Mouse (Mus musculus): ENCODE data around the gene Pcbp4.

Pcbp4 gene

DNA sequence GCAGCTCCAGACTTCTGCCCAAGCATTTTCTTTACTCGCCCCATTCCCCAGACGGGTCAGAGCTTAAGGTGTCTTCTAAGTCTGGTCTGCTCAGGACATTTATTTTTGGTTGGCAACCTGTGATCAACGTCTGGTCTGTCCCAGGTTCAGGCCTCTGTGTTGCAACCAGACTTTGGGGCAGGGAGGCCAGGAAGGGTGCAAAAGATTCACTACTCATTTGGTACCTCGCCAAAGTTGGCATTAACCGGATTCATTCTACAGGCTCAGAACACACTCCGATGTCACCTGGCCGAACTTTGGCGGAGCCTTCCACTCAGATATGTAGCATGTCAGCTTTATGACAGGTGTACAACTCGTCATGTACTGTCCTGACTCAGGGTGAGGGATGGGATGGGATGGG, 5.1 kb upstream of the Pcbp4 start:
- no peak for DNase-seq

DNA sequence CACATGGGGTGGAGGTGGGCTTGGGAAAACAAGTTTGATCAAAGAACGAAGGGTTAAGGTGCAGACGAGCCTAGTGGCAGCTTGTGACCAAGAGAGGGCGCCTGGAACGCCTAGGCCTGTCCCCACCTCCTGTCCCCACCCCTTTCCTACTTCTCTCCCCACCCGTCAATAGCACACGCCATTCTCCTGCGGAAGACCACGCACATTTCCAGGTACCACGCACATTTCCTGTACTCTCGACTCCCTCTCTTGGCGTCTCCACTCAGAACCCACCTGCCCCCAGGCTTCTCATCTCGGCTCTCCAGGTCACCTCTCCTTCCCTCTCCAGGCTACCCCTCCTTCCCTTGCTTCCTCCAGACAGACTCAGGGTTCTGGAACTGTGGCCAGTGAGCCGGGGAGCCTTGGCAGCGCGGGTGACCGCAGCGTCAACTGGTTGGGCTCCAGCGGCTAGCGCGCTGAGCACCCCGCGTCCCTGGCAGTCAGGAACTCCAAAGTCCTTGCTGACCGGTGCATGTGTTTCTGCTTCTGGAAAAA, 4.5 kb upstream of the Pcbp4 start:
- DNase-seq: peak; percentile 80

DNA sequence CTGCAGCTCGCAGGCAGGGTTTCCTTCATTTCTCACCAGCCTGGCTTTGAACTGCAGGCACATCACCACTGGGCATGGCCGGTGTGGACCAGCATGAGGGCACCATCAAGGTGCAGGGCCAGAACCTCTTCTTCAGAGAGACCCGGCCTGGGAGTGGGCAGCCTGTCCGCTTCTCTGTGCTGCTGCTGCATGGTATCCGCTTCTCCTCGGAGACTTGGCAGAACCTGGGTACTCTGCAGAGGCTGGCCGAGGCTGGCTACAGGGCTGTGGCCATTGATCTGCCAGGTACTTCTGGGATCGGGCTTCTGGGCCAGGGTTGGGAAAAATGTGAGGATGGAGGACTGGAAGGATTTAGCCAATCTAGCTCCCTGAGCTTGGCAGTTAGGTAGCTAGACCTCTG, 3.1 kb upstream of the Pcbp4 start:
- DNase-seq: no peak

DNA sequence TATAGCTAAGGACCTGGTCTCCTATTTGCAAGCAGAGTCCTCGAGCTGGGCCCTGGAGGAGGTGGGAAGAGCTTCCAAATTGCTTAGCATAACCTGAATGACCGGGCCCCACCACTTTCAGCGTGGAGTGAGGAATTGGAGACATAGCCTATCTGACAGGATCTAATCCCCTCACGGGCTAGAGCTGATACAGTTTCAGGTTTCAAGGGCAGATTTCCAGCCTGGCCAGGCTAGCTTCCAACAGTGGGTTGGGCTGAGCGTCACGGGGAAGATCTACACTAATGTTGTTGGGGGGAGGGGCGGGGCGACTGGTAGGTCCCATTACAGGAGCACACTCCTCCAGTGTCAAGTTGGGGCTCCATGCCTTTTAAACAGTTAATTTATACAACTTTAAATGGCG, 2.4 kb upstream of the Pcbp4 start:
- no peak for DNase-seq

DNA sequence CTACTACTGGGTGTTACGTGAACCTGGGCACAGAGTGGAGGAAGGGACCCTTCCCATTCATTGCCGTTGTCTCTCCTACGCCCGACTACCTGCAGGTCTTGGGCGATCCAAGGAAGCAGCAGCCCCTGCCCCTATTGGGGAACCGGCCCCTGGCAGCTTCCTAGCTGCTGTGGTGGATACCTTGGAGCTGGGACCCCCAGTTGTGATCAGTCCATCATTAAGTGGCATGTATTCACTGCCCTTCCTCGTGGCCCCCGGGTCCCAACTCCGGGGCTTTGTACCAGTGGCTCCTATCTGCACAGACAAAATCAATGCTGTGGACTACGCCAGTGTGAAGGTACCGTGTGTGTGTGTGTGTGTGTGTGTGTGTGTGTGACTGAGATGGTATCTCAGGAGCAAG, 1.8 kb upstream of the Pcbp4 start:
- DNase-seq: no peak

DNA sequence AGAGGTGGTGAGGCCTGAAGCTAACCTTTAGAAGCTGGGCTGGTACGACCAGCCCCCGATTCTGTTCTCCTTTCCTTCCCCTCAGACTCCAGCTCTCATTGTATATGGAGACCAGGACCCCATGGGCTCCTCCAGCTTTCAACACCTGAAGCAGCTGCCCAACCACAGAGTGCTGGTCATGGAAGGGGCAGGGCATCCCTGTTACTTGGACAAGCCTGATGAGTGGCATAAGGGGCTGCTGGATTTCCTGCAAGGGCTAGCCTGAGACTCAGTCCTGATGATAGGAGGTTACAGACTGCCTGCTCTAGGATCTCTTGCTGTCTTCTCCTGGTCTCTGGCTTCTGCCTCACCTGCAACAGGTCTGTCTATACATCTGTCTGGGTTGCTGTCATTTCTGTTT, 1.2 kb upstream of the Pcbp4 start:
- no peak for DNase-seq

DNA sequence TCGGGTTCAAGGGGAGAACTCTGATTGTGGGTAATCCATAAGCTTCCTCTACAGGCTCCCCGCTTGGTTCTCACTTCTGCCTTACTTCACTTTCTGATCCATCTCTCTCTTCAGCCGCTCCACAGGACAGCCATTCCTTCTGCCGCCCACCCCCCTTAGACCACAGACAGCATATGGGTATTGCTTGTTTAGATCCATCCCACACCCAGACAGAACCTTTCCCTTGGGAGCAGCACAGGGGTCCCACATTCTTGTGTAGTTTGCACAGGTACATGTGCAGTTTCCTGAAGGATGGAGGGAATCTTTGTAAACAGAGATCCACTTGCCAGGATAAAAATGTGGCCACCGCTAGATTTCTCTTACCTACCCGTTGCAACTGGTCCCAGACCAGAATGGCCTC, 740 bp upstream of the Pcbp4 start:
- DNase-seq: no peak

DNA sequence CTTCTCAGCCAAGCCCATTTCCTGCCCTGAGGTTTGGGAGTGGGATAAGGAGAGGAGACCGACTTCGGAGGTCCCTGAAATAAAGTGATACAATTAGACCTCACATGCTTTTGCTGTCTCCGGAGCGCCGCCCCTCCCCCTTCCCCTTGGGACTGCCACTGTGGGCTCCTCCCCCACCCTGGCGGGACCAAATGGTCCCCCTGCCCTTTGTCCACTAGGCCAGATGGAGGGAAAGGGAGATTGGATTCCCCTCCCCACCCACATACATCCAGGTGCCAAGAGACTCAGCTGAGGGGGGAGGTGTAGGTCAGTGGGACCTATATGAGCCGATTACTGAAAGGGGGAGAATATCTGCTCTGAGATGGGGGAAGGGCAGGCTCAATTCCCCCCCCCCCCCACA, 270 bp upstream of the Pcbp4 start:
- no peak for DNase-seq

DNA sequence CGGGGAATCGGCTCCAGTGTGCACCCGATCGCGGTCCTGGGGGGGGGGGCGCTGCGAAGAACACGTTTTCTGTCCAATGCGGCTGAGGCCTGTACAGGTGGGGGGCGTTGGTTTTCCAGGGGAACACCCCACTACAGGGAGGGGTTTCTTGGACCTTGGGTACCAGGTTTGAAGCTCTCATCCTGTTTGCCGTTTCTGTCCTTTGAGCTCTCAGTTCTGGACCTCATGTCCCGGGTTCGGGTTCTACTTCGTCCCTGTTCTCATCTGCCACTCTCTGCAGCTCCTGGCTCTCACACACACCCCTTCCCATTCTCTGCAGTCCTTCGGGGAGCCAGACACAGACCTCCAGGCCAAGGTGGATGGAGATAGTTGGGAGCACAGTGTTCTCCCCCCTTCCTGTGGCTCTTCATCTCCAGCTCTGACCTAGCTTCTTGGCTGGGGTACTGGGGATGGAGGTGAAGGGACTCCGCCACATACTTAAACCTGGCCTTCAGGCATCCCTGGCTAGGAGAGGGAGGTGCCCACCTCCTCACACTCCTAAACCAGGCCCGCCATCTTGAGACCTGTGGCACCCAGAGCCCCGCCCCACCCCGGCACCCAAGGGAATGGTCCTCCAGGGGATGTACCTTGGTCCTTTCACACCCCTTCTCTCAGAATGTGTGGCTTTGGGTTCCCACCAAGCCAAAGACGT, 1.1 kb downstream of the Pcbp4 start:
- no peak for DNase-seq

DNA sequence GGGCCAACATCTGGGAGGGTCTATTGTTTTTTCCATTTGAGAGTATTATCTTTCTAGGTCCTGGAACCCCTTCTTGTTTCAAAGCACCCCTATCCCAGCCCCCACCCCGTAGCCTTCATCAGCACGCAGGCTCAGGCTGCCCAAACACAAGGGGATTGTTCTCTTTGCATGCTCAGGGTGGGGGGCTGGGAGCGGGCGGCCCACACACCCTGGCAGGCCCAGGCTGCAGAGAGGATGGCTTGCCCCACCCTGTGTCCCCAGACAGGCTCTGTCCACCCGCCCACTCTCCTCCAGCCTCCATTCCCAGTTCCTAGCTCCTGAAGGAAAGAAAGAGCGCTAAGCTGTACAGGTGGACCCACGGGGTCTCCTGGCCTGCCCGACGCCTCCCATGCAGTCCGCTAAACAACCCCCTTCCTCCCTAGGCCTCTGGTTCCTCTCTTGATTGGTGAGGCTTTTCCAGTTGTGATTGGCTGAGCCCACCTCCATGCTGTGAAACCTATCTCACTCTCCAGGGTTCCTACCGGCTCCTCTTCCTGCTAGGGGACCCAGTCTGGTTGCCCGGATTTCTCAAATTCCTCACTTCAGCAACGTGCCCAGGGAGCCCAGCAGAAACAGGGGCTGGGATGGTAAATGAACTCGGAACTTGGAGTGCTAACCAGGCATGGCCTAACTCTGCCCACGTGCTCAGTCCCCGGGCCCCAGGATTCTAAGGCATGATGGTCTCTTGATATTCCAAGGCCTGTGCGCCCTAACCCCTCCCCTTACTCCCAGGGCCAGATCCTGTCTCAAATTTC, 2.0 kb downstream of the Pcbp4 start:
- no peak for DNase-seq

DNA sequence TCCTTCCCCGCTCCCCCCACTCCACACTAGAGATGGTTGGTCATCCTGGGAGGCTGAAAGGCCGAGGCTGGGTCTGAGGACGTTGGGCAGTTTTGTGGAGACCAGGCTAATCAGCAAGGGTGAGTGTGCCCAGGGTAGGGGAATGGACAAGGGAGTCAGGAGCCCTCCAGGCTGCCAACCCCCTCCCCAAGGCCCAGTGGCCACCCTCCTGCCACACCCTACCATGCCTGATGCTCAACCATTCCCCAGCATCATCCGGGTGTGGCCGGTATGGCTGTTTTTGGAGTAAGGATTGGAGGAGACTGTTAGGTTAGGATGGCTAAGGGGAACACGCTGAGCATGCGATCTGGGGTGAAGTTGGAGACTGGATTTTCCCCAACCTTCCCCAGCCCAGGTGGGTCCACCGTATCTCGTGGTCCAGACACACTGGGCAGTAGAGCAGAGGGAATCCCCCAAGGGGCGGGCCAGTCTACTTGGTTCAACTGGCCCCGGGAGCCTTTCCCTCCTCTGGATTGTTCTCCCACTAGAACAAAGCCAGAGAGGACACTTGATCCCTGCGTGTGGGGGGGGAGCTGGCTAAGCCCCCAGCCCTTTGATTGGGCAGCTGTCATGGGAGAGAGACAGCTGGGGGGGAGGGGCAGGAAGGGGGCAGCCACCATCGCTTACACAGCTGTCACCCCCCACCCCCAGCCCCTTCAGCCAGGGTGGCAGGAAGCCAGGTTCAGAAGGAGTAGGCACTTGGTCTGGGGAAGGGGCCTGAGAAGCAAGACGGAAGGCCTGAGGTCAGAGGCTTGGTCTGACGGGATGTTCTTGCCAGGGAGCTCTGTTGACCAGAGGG, 3.5 kb downstream of the Pcbp4 start:
- DNase-seq: no peak

DNA sequence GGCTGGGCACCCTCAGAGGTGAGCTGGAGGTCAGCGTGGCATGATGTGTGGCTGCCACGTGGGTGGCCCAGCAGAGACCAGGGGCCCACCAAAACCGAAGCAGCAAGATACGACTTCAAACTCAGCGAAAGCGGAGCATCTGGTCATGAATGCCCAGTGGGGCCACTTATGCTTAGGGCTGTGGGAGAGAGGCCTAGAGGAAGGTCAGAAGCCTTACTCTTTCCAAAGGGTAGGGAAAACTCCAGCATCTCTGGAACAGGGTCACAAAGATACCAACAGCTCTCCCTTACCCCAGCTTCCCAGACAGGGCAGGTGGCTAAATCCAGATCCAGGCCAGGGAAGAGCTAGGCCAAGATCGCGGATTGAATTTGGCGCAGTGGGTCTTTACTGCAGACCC, 4.1 kb downstream of the Pcbp4 start:
- no peak for DNase-seq

DNA sequence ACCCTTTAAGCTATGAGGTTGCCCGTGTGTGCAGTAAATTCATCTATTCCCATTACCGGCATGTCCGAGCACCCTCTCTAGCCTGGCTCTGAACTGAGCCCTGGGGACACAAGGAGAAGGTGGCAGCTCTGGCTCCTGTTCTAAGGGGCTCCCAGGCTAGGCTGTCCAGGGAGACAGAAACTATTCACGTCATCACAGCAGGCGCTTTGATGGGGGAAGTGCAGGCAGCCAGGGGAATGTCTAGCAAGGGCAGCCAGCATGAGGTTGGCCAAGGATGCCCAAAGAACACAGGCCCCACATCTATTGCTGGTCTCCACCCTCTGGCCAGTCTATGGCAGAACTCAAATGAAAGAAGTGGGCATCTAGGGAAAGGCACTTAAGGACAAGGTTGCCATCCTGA, 4.8 kb downstream of the Pcbp4 start:
- DNase-seq: no peak

DNA sequence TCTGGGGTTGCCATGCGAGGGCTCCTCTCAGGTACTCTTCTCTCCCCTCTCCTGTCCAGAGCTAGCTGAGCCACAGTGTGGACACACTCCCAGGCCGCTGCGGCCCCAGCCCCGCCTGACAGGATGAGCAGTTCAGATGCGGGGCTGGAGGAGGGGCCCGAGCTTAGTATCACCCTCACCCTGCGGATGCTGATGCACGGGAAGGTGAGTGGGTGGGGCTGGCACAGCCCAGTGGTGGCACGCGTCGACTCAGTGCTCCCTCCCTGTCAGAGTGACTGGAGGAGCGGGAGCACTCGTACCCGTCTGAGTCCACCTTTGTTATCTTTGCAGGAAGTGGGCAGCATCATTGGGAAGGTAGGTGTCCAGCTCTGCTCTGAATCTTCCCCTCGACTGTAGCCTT, 6.9 kb downstream of the Pcbp4 start:
- DNase-seq: no peak

DNA sequence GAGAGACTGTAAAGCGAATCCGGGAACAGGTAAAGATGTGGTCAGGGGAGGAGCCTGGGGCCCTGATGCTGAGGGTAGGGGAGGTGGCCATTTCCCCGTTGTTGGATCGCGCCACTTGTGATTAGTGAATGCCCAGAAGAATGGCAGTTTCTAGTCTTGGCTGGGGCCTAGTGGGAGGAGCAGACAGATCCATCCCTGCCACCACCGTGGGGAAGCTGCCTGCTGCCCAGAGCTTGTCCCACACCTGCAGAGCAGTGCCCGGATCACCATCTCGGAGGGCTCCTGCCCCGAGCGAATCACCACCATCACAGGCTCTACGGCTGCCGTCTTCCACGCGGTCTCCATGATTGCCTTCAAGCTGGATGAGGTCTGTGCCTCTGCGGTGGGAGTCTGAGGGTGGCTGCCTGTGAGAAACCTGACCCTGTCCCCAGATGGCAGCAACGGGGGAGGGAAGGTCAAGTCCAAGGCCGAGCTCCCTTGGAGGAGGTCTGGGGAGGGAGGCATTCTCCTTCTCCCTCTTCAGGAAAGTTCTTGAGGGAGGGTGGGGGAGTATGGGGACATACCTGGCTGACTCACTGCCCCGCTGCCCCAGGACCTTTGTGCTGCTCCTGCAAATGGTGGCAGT, 7.4 kb downstream of the Pcbp4 start:
- DNase-seq: no peak

DNA sequence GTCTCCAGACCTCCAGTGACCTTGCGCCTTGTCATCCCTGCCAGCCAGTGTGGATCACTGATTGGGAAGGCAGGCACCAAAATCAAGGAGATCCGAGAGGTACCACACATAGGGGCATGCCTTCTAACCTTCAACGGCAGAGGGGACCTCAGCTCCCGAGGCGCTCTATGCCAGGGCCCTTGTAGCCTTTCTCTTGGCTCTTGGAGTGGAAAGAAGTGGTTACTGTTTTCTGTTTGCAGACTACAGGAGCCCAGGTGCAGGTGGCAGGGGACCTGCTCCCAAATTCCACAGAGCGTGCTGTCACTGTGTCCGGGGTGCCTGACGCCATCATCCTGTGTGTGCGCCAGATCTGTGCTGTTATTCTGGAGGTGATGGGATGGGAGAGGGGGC, 7.9 kb downstream of the Pcbp4 start:
- no peak for DNase-seq

DNA sequence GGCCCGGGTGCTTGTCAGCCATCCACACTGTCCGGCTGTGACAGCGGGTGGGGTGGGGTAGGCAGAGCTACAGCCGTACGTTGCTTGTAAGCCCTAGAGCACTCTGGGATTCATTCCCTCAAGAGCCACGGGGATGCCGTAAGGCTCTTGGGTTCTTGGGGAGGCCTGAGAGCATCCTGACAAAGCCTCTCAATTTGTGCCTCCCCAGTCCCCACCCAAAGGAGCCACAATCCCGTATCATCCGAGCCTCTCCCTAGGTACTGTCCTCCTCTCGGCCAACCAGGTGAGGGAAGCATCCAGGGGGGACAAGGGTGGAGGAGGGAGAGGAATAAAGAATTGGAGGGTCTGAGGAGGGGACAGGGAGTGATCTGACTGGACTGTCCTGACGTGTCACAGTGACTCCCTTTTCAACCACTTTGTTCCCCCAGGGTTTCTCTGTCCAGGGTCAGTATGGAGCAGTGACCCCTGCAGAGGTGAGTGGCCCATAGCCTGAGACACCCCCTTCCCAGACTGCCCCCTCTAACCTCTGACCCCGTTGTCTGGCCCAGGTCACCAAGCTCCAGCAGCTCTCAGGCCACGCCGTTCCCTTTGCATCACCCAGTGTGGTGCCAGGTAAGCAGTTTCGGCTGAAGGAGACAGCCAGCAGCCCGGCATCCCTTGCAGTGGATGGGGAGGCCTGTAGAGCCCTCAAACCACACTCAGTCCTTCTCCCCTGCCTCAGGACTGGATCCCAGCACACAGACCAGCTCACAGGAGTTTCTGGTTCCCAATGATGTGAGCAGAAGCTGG, 8.7 kb downstream of the Pcbp4 start:
- no peak for DNase-seq

DNA sequence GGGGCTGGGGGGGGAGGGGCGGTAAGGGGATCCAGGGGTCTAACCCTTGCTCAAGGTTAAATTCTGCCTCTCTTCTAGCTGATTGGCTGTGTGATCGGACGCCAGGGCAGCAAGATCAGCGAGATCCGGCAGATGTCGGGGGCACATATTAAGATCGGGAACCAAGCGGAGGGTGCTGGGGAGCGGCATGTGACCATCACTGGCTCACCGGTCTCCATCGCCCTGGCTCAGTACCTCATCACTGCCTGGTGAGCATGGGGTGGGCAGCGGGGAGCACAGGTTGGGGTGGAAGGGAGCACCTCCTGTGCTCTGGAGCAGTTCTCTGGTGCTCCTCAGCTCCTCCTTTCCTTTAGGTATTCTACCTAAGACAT, 9.3 kb downstream of the Pcbp4 start:
- DNase-seq: no peak

DNA sequence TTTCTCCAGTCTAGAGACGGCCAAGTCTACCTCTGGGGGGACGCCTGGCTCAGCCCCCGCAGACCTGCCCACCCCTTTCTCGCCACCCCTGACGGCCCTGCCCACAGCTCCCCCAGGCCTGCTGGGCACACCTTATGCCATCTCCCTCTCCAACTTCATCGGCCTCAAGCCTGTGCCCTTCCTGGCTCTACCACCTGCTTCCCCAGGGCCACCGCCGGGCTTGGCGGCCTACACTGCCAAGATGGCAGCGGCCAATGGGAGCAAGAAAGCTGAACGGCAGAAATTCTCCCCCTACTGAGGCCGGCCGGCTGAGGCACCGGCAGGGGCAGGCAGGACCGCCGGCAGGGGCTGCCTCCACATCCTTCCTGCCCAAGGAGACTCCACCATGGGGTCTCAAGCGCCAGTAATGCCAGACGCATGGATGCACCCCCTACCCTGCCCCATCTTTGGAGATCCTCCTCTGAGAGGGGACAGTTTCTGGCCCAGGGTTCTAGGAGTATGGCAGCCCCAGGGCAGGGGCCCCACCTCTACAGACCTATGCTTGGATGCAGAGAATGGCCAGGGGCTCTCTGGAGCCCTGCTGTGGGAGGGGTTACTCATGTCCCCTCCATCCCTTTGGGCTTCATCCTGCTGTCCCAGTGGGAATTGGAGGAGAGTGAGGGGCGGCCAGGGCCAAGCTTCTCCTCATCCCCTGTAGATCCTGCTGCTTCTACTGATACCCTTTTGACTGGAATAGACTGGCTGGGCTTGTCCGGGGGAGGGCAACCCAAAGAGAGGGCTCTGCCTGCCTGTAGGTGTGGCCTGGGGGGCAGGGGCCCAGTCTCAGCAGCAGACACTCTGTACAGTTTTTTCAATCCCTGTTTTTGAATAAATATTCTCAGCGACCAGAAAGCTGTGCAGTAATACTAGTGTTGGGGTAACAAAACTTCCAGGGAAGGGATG, 10.3 kb downstream of the Pcbp4 start:
- no peak for DNase-seq

DNA sequence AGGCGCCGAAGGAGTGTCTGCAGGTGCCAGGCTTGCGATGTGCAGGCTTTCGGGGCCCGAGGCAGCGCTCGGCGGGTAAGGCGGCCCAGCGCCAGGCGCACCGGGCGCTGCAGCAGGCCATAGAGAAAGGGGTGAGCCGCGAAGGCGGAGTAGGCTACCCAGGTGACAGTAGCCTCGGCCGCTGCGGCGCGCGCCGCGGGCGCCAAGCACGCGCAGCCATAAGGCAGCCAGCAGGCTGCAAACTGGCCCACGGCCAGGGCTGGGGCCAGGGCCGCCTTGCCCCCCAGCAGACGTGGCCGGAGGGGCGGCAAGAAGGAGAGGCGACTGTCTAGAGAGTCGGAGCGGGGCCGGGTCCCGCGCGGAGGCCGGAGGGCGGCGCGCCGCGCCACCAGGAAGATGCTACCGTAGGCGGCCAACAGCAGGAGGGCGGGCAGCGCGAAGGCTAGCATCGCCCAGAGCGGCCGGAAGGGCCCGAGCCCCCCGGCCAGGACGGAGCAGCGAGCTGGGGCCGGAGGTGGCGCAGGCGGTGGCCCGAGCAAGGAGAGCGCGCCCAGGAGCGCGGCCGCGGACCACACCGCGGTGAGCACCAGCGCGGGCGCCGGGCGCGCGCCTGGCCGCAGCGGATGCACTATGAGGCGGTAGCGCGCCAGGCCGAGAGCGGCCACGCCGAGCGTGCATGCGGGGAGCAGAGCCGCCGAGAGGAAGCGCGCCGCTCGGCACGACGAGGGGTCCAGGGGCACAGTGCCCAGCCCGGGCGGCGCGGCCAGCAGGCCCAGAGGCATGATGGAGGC, 11.9 kb downstream of the Pcbp4 start:
- DNase-seq: peak; percentile 57

Data from thymus, postnatal 4 days (tissue).